In genomic region chr17:24959371-24959770, GRCm38 (mm10) we compare ENCODE assay signal across 9 mouse cellular contexts. TPM values are rescaled to one million over a fixed set of nuclear protein-coding genes. Genes with fewer than 3 reads are reported as not detected.
A peak's percentile ranks its signal among the peaks of the same experiment; 100 is the strongest.
DNase-seq lines count a peak whose midpoint lies in the region; ATAC-seq lines count a peak whose summit lies in the region.
"Had no signal": no experiment of that assay in that cellular context is flagged by ENCODE, and none has a peak within 500 bp of the region (broad histone marks: within the 10 kb centered on the region; RNA-seq: fewer than 3 reads in every experiment).

No protein-coding gene starts in this region.

- H3K27me3 ChIP-seq in megakaryocyte, embryonic 14.5 days (replicated peaks), result no peaks in the 10 kb centered on the region
- no peaks in the 10 kb centered on the region for H3K27me3 ChIP-seq in forebrain, embryonic 10.5 days (ENCODE audit: poor library complexity, severe bottlenecking)
- no peaks in the 10 kb centered on the region for H3K27me3 ChIP-seq in limb, embryonic 15.5 days
- H3K27me3 ChIP-seq in stomach, embryonic 15.5 days (replicated peaks), result no peaks in the 10 kb centered on the region

- H3K27ac ChIP-seq in forebrain, embryonic 10.5 days, result peak overlapping the region; percentile 99
- no peak overlapping the region for H3K27ac ChIP-seq in limb, embryonic 15.5 days
- H3K27ac ChIP-seq in stomach, embryonic 15.5 days, result peak overlapping the region; percentile 87; the same call in 1 of the 2 replicates

- no peak for ATAC-seq in megakaryocyte, adult 5-6 weeks (ENCODE audit: poor library complexity, severe bottlenecking)
- ATAC-seq in limb, embryonic 15.5 days (ENCODE audit: insufficient number of reproducible peaks, low FRiP score, low TSS enrichment, low read depth), result no peak
- no peak for ATAC-seq in stomach, embryonic 15.5 days (ENCODE audit: insufficient read depth, low FRiP score, low read depth)

- H3K36me3 ChIP-seq in megakaryocyte, embryonic 14.5 days (replicated peaks; ENCODE audit: low read length), result peaks cover 61% of the 10 kb centered on the region
- peaks cover 76% of the 10 kb centered on the region for H3K36me3 ChIP-seq in forebrain, embryonic 10.5 days (replicated peaks)
- H3K36me3 ChIP-seq in limb, embryonic 15.5 days, result peaks cover 45% of the 10 kb centered on the region
- peaks cover 28% of the 10 kb centered on the region for H3K36me3 ChIP-seq in stomach, embryonic 15.5 days

- H3K4me1 ChIP-seq in megakaryocyte, embryonic 14.5 days, result peaks cover 45% of the 10 kb centered on the region
- H3K4me1 ChIP-seq in forebrain, embryonic 10.5 days, result peaks cover 25% of the 10 kb centered on the region
- H3K4me1 ChIP-seq in limb, embryonic 15.5 days, result peaks cover 9% of the 10 kb centered on the region
- H3K4me1 ChIP-seq in stomach, embryonic 15.5 days, result 0 out of 2 replicates have a peak, but pooled peaks cover 5% of the 10 kb centered on the region

- 48% methylated on average over 8 of the region's 8 CpGs for WGBS in forebrain, embryonic 10.5 days
- 46% methylated on average over 8 of the region's 8 CpGs for WGBS in limb, embryonic 15.5 days
- 35% methylated on average over 8 of the region's 8 CpGs for WGBS in stomach, embryonic 15.5 days

- peak overlapping the region; percentile 87; the same call in 1 of the 2 replicates for H3K9ac ChIP-seq in limb, embryonic 15.5 days
- peak overlapping the region; percentile 80; the same call in 1 of the 2 replicates for H3K9ac ChIP-seq in stomach, embryonic 15.5 days

- H3K4me2 ChIP-seq in limb, embryonic 15.5 days, result peak overlapping the region; percentile 49
- peak overlapping the region; percentile 64 for H3K4me2 ChIP-seq in stomach, embryonic 15.5 days

- H3K4me3 ChIP-seq in megakaryocyte, embryonic 14.5 days (replicated peaks), result peak overlapping the region; percentile 97
- peak overlapping the region; percentile 92 for H3K4me3 ChIP-seq in forebrain, embryonic 10.5 days
- H3K4me3 ChIP-seq in limb, embryonic 15.5 days, result peak overlapping the region; percentile 90
- H3K4me3 ChIP-seq in stomach, embryonic 15.5 days (replicated peaks), result peak overlapping the region; percentile 78

- no peaks in the 10 kb centered on the region for H3K9me3 ChIP-seq in megakaryocyte, embryonic 14.5 days
- H3K9me3 ChIP-seq in forebrain, embryonic 10.5 days, result no peaks in the 10 kb centered on the region
- H3K9me3 ChIP-seq in limb, embryonic 15.5 days, result no peaks in the 10 kb centered on the region
- H3K9me3 ChIP-seq in stomach, embryonic 15.5 days, result no peaks in the 10 kb centered on the region

- no peak for DNase-seq in forebrain, embryonic 10.5 days (ENCODE audit: extremely low spot score, low spot score)
- no peak for DNase-seq in frontal cortex, postnatal 10 days (ENCODE audit: low spot score in 2 of 2)
- DNase-seq in spleen, postnatal 4 days (ENCODE audit: low spot score in 2 of 2), result no peak
- no peak for DNase-seq in lung, postnatal 25 days (ENCODE audit: low spot score)
- DNase-seq: cerebellum, adult 18-20 months had no signal

RNA-seq across cellular contexts. Expression of gene Jpt2, which starts 1.1 kb away (rescaled TPM):
- polyA plus RNA-seq in megakaryocyte, embryonic 14.5 days (2012; ENCODE audit: insufficient read depth, low replicate concordance), result 3.5 and 8.6 TPM in 2 replicates
- total RNA-seq in megakaryocyte, adult 5-6 weeks (2015), result 60.9 and 63.8 TPM in 2 replicates
- 54.0 and 55.0 TPM in 2 replicates for total RNA-seq in megakaryocyte, adult 5-6 weeks (2017)
- 502 and 521 TPM in 2 replicates for polyA plus RNA-seq in forebrain, embryonic 10.5 days (2016; fragmentation: Nextera tagmentation; extraction: Ambion mirVana)
- polyA plus RNA-seq in limb, embryonic 15.5 days (2015; fragmentation: Nextera tagmentation; extraction: Ambion mirVana), result 165 and 170 TPM in 2 replicates
- 183 and 204 TPM in 2 replicates for polyA plus RNA-seq in stomach, embryonic 15.5 days (2015; fragmentation: Nextera tagmentation; extraction: Ambion mirVana)

RNA-seq across cellular contexts. Expression of gene Mapk8ip3, which starts 22.6 kb away (rescaled TPM):
- polyA plus RNA-seq in megakaryocyte, embryonic 14.5 days (2012; ENCODE audit: insufficient read depth, low replicate concordance), result 20.5 and 36.6 TPM in 2 replicates
- total RNA-seq in megakaryocyte, adult 5-6 weeks (2015), result 17.3 and 17.6 TPM in 2 replicates
- total RNA-seq in megakaryocyte, adult 5-6 weeks (2017), result 20.1 and 36.1 TPM in 2 replicates
- 36.2 and 37.3 TPM in 2 replicates for polyA plus RNA-seq in forebrain, embryonic 10.5 days (2016; fragmentation: Nextera tagmentation; extraction: Ambion mirVana)
- polyA plus RNA-seq in limb, embryonic 15.5 days (2015; fragmentation: Nextera tagmentation; extraction: Ambion mirVana), result 29.5 and 30.6 TPM in 2 replicates
- polyA plus RNA-seq in stomach, embryonic 15.5 days (2015; fragmentation: Nextera tagmentation; extraction: Ambion mirVana), result 29.2 and 31.3 TPM in 2 replicates

RNA-seq across cellular contexts. Expression of gene Cramp1l, which starts 56.2 kb away (rescaled TPM):
- polyA plus RNA-seq in megakaryocyte, embryonic 14.5 days (2012; ENCODE audit: insufficient read depth, low replicate concordance), result 4.5 and 5.5 TPM in 2 replicates
- 17.7 and 18.1 TPM in 2 replicates for total RNA-seq in megakaryocyte, adult 5-6 weeks (2015)
- 9.8 and 10.2 TPM in 2 replicates for total RNA-seq in megakaryocyte, adult 5-6 weeks (2017)
- polyA plus RNA-seq in forebrain, embryonic 10.5 days (2016; fragmentation: Nextera tagmentation; extraction: Ambion mirVana), result 8.1 and 8.4 TPM in 2 replicates
- 6.0 and 6.2 TPM in 2 replicates for polyA plus RNA-seq in limb, embryonic 15.5 days (2015; fragmentation: Nextera tagmentation; extraction: Ambion mirVana)
- polyA plus RNA-seq in stomach, embryonic 15.5 days (2015; fragmentation: Nextera tagmentation; extraction: Ambion mirVana), result 7.1 and 7.6 TPM in 2 replicates

RNA-seq across cellular contexts. Expression of gene Ift140, which starts 56.5 kb away (rescaled TPM):
- polyA plus RNA-seq in megakaryocyte, embryonic 14.5 days (2012; ENCODE audit: insufficient read depth, low replicate concordance), result 6.9 and 7.4 TPM in 2 replicates
- total RNA-seq in megakaryocyte, adult 5-6 weeks (2015), result 6.4 and 8.1 TPM in 2 replicates
- total RNA-seq in megakaryocyte, adult 5-6 weeks (2017), result 9.9 and 17.2 TPM in 2 replicates
- polyA plus RNA-seq in forebrain, embryonic 10.5 days (2016; fragmentation: Nextera tagmentation; extraction: Ambion mirVana), result 27.0 and 27.4 TPM in 2 replicates
- polyA plus RNA-seq in limb, embryonic 15.5 days (2015; fragmentation: Nextera tagmentation; extraction: Ambion mirVana), result 14.9 and 17.0 TPM in 2 replicates
- 18.9 and 21.6 TPM in 2 replicates for polyA plus RNA-seq in stomach, embryonic 15.5 days (2015; fragmentation: Nextera tagmentation; extraction: Ambion mirVana)

Comparison
In these comparisons a context has a peak if more than half of its experiments do, and no peak if none do; other contexts are left out.
1. RNA of gene Jpt2, which starts 1.1 kb away (polyA plus RNA-seq): 502 to 521 TPM in forebrain, embryonic 10.5 days, 183 to 204 TPM in stomach, embryonic 15.5 days and 165 to 170 TPM in limb, embryonic 15.5 days; 3.5 to 8.6 TPM in megakaryocyte, embryonic 14.5 days; every median in the first group is over 10 times any median in the second.
2. Peak in every context shown above with its lines, with median percentiles within 50 percentile points of each other: H3K4me3 ChIP-seq.